Mouse (Mus musculus) embryonic facial prominence, embryonic 15.5 days (tissue): ENCODE data around the gene Prrc2a. TPM values are rescaled to one million over a fixed set of nuclear protein-coding genes. Genes with fewer than 3 reads are reported as not detected.

ENCODE experiments used
- ATAC-seq: fragments of 200-750 bp; cut with Nextera tagmentation; 2 replicates; pipeline ENCODE4 v1.8.0; 2017; ENCODE audit warnings: low read depth, moderate TSS enrichment; ENCODE audit not compliant: insufficient number of reproducible peaks, low FRiP score, low TSS enrichment
- H3K27ac ChIP-seq: fragments of 300-500 bp; sonication (generic); replicated peaks from 2 replicates; pipeline ENCODE4 v1.5.1; 2015; ENCODE audit warnings: mild to moderate bottlenecking, inconsistent platforms
- H3K27me3 ChIP-seq: fragments of 300-500 bp; sonication (generic); 2 replicates; pipeline ENCODE4 v1.6.1; 2015; ENCODE audit warnings: inconsistent platforms
- H3K36me3 ChIP-seq: fragments of 300-500 bp; sonication (generic); 2 replicates; pipeline ENCODE4 v1.6.1; 2015; ENCODE audit warnings: mild to moderate bottlenecking, inconsistent platforms
- H3K4me1 ChIP-seq: fragments of 300-500 bp; sonication (generic); 2 replicates; pipeline ENCODE4 v1.6.1; 2015; ENCODE audit warnings: inconsistent platforms
- H3K4me2 ChIP-seq: fragments of 300-500 bp; sonication (generic); replicated peaks from 2 replicates; pipeline ENCODE4 v1.6.1; 2015; ENCODE audit warnings: mild to moderate bottlenecking, inconsistent platforms
- H3K4me3 ChIP-seq: fragments of 300-500 bp; sonication (generic); replicated peaks from 2 replicates; pipeline ENCODE4 v1.5.1; 2015; ENCODE audit warnings: mild to moderate bottlenecking, inconsistent platforms
- H3K9ac ChIP-seq: fragments of 300-500 bp; sonication (generic); 2 replicates; pipeline ENCODE4 v1.6.1; 2015; ENCODE audit warnings: inconsistent platforms
- H3K9me3 ChIP-seq: fragments of 300-500 bp; sonication (generic); replicated peaks from 2 replicates; pipeline ENCODE4 v1.6.1; 2016; ENCODE audit warnings: inconsistent platforms
- WGBS: fragments of 180-500 bp; shearing (Covaris S2); methylation state at CpG from one replicate; pipeline ENCODE4 v1.1.7; 2015; 5-methylcytosine and 5-hydroxymethylcytosine counted together
- polyA plus RNA-seq: library from polyadenylated mRNA; unstranded; fragments of >200 nt; fragmentation: Nextera tagmentation; extraction: Ambion mirVana; gene quantifications from 2 replicates; pipeline ENCODE4 v1.2.1, GENCODE M21; 2015

Prrc2a gene
- polyA plus RNA-seq, 1 experiment from 2014 or later = 198 TPM

DNA sequence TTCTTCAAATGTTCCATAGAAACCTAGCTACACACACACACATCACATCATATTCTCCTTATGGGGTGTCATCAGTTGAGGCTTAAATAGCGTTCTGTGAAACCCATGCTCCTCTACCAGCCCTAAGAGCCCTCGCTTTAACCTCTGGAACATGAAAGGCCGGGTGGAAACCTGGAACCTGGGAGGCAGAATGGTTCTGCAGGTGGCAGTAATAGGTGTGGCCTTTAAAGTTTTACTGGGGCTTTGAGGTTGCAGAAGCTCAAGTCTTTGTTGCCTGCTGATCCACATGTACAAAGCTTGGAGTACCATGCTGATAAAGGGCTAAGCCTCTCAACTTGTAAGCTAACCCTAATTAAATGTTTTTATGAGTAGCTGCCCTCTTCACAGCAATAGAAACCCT is 17.3 kb downstream of the Prrc2a start:
- Histone ChIP-seq H3K27ac (0 out of 2 replicates have a peak overlapping the region, but pooled peaks have one; percentile 7), H3K4me3 (no peak overlapping the region), H3K9ac (no peak overlapping the region), H3K27me3 (no peaks in the 10 kb centered on the region), H3K4me2 (no peak overlapping the region), H3K36me3 (peaks cover 97% of the 10 kb centered on the region), H3K4me1 (0 out of 2 replicates have a peak, but pooled peaks cover 2% of the 10 kb centered on the region), H3K9me3 (no peaks in the 10 kb centered on the region)
- WGBS = 54% methylated on average over 3 of the region's 3 CpGs
- no peak for ATAC-seq

DNA sequence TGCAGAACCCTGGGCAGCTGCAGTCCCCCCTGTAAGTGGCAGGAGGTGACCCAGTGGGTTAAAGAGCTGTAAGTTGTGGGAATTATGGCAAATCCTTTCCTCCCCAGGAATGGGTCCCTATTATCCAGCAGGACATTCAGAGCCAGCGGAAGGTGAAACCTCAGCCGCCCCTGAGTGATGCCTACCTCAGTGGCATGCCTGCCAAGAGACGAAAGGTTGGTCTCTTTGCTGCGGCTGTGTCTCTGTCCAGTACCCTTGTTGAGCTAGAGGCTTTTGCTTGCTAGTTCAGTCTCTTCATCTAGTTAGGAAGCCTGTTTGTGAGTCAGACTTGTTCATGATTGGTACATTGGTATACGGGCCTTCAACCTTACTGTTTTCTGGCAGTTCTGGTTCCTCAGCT is 18.6 kb downstream of the Prrc2a start:
- Histone ChIP-seq H3K4me1 (0 out of 2 replicates have a peak, but pooled peaks cover 2% of the 10 kb centered on the region), H3K9me3 (no peaks in the 10 kb centered on the region), H3K4me2 (no peak overlapping the region), H3K36me3 (peaks cover 97% of the 10 kb centered on the region), H3K9ac (no peak overlapping the region), H3K27ac (no peak overlapping the region), H3K27me3 (no peaks in the 10 kb centered on the region), H3K4me3 (no peak overlapping the region)
- ATAC-seq = no peak
- WGBS = 88% methylated on average over 5 of the region's 5 CpGs

DNA sequence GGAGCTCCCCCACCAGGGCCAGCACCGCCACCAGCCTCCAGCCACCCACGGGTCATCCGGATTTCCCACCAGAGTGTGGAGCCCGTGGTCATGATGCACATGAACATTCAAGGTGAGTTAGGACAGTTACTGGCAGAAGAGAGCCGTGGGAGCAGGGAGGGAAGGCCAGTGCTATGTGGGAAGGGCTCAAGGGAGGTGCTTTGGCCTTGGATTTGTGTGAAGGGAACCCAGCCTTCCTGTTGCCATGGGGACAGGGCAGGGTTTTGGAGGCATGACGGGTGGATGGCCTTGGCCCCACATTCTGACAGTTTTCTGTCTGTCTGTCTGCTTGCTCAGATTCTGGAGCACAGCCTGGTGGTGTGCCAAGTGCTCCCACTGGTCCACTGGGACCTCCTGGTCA is 22.7 kb downstream of the Prrc2a start:
- Histone ChIP-seq H3K27me3 (no peaks in the 10 kb centered on the region), H3K27ac (no peak overlapping the region), H3K4me2 (no peak overlapping the region), H3K4me3 (no peak overlapping the region), H3K36me3 (peaks cover 96% of the 10 kb centered on the region), H3K9ac (no peak overlapping the region), H3K9me3 (no peaks in the 10 kb centered on the region), H3K4me1 (peaks cover 9% of the 10 kb centered on the region)
- no peak for ATAC-seq
- 89% methylated on average over 6 of the region's 6 CpGs for WGBS

DNA sequence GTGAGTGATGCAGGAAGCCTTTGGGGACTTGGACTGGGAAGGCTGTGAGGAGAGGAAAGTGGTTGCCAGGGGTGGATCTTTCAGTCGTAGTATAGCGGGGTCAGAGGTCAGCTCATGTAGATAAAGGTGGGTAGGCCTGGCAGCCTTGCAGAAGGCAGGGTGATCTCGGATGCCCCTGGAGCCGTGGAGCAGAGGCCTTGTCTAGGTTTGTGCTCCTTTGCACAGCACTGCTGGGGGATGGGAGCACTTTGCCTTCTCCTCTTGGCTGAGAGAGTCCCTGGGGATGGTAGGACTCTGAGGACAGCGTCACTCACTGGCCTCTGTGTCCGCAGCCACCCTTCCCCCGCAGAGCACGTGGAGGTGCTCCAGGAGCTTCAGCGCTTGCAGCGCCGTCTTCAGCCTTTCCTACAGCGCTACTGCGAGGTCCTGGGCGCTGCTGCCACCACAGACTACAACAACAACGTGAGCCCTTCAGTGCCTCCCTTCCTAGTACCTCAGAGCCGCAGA is 24.2 kb downstream of the Prrc2a start:
- no peaks in the 10 kb centered on the region for H3K27me3 ChIP-seq
- H3K4me1 ChIP-seq = peaks cover 18% of the 10 kb centered on the region
- no peak for ATAC-seq
- 82% methylated on average over 16 of the region's 16 CpGs for WGBS
- no peak overlapping the region for H3K27ac ChIP-seq
- H3K4me3 ChIP-seq = no peak overlapping the region
- H3K36me3 ChIP-seq = peaks cover 82% of the 10 kb centered on the region
- H3K9me3 ChIP-seq = no peaks in the 10 kb centered on the region
- no peak overlapping the region for H3K9ac ChIP-seq
- H3K4me2 ChIP-seq = no peak overlapping the region

DNA sequence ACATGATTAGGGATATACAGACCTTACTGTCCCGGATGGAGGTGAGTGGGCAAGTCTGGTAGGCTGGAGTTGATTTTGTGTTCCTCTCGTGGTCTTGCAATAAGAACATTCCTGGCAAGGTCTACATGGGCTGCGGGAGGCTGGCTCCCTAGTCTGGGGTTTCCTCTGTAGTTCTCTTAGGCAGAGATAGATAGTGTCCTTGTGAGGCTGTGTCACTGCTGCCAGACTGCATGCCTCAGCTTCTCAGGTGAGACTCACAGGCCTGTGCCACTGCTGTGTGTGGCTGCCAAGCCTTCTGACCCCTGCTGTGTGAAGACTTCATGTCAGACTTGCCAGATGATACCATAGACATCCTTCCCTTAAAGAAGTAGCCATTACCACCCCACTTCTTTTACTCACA is 25.4 kb downstream of the Prrc2a start:
- H3K4me2 ChIP-seq = no peak overlapping the region
- no peak overlapping the region for H3K4me3 ChIP-seq
- 0 out of 2 replicates have a peak overlapping the region, but pooled peaks have one; percentile 9 for H3K9ac ChIP-seq
- no peak for ATAC-seq
- peaks cover 69% of the 10 kb centered on the region for H3K36me3 ChIP-seq
- H3K27ac ChIP-seq = no peak overlapping the region
- H3K9me3 ChIP-seq = no peaks in the 10 kb centered on the region
- peaks cover 18% of the 10 kb centered on the region for H3K4me1 ChIP-seq
- no peaks in the 10 kb centered on the region for H3K27me3 ChIP-seq
- WGBS = 81% methylated on average over 3 of the region's 3 CpGs

DNA sequence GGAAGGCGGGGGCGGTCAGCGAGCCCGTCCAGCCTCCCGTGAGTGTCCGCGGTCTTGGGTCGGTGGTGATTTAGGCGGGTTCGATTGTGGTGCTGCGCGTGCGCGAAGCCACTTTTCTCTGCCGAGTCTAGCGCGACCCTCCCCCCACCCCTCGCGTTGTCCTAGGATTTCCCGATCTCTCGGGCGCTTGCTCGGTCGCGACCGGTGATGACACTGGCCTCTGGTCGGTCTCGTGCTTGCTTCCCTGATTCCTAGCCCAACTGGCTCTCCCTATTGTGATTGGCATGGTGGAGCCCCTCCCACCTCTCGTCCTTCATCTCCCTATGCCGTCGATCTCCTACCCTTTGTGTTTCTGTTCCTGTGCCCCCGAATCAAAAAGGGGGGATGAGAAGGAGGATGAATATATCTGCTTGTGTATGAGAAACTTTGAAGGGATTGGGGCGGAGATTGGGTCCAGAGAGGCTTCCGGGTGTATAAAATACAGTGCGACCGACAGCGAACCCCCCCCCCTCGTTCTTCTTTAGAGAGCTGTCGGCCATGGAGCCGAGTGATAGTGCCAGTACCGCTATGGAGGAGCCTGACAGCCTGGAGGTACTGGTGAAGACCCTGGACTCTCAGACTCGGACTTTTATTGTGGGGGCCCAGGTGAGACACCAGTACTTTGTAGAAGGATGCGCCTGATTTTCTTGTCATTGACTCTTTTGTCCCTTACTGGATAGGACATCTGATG is 28.9 kb downstream of the Prrc2a start:
- WGBS = 2% methylated on average over 43 of the region's 43 CpGs
- H3K4me2 ChIP-seq = peak overlapping the region; percentile 80
- H3K9ac ChIP-seq = peak overlapping the region; percentile 68
- peaks cover 35% of the 10 kb centered on the region for H3K36me3 ChIP-seq
- peak overlapping the region; percentile 78 for H3K4me3 ChIP-seq
- no peaks in the 10 kb centered on the region for H3K9me3 ChIP-seq
- H3K27ac ChIP-seq = peak overlapping the region; percentile 96
- peak; percentile 39 for ATAC-seq
- H3K27me3 ChIP-seq = no peaks in the 10 kb centered on the region
- H3K4me1 ChIP-seq = peaks cover 18% of the 10 kb centered on the region

DNA sequence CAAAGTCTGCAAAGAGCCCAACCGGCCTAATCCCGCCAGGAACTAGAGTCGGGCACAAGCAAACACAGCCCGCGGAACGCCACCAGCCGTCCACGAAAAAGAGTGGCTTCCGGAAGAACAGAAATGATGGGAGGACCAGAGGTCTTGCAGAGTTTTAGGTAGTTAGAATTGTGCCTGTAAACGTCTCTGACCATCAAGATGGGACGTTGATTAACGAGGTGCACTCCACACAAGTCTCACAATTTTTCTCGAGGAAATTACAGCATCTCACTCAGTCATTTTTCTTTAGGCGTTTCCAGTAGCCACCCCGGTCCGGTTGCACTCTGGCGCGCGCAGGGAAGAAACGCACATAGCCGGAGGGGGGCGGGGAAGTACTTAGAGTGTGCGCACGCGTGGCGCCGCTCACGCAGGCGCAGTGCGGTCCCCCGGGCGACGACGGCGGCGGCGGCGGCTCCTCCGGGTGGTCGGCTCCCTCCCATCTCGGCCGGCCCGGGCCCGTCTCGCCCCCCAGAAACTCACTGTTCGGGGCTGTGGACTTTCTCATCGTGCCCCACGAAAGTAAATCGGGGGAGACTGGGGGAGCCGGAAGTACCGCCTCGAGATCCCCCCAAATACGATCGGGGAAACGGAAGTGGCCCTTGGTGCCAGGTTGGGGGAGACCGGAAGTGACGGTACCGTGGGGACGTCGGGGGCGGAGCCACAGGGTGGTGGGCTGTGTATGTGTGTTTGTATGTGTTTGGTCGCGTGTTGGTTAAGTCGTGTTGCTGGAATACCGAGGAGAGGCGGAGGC is 29.7 kb downstream of the Prrc2a start, which contains the start of gene Bag6:
TSS of gene Bag6 (plus strand) at position 378 of the 790 bp plus-strand sequence.
- H3K27me3 ChIP-seq = no peaks in the 10 kb centered on the region
- peak within 1 kb of the TSS; percentile 96 for H3K27ac ChIP-seq
- H3K4me1 ChIP-seq = peaks cover 18% of the 10 kb centered on the region
- WGBS = under 1% methylated on average over 66 of the region's 66 CpGs
- peak within 1 kb of the TSS; percentile 68 for H3K9ac ChIP-seq
- no peaks in the 10 kb centered on the region for H3K9me3 ChIP-seq
- ATAC-seq = peak; percentile 95
- H3K36me3 ChIP-seq = peaks cover 34% of the 10 kb centered on the region
- H3K4me3 ChIP-seq = peak within 1 kb of the TSS; percentile 78
- H3K4me2 ChIP-seq = peak within 1 kb of the TSS; percentile 80

DNA sequence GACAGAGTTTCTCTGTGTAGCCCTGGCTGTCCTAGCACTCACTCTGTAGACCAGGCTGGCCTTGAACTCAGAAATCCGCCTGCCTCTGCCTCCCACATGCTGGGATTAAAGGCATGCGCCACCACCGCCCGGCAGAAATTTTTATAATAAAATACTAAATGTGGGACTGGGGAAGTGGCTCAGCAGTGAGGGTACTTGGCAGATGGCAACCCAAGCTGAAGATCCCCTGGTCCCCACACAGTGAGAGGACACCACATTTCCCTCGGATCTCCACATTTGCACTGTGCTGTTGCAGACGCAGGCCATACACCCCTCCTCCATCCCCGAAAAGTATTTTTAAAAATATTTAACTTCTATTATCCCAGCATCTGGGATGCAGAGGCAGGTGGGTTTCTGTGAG is 31.2 kb downstream of the Prrc2a start:
- Histone ChIP-seq H3K36me3 (peaks cover 23% of the 10 kb centered on the region), H3K27me3 (no peaks in the 10 kb centered on the region), H3K9ac (no peak overlapping the region), H3K4me2 (no peak overlapping the region), H3K9me3 (no peaks in the 10 kb centered on the region), H3K27ac (no peak overlapping the region), H3K4me1 (peaks cover 20% of the 10 kb centered on the region), H3K4me3 (no peak overlapping the region)
- no peak for ATAC-seq
- 92% methylated on average over 7 of the region's 7 CpGs for WGBS

DNA sequence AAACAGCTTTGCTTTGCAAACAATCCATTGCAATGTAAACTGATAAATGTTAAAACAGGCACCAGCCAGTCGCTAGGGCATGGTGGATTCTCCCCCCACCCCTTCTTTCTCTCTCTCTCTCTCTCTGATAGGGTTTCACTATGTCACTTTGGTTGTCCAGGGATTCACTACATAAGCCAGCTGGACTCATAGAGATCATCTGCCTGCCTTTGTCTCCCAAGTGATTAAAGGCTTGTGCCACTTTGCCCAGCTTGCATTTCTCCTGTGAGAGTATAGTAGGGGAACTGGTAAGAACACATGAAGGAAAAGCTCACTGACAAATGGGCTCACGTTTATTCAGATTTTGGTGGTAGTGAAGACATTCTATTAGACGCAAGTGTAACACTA is 32.5 kb downstream of the Prrc2a start:
- Histone ChIP-seq H3K4me1 (peaks cover 24% of the 10 kb centered on the region), H3K4me3 (no peak overlapping the region), H3K36me3 (peaks cover 12% of the 10 kb centered on the region), H3K9me3 (no peaks in the 10 kb centered on the region), H3K27me3 (no peaks in the 10 kb centered on the region), H3K4me2 (no peak overlapping the region), H3K9ac (no peak overlapping the region), H3K27ac (no peak overlapping the region)
- no peak for ATAC-seq
- WGBS = 76% methylated on average over 3 of the region's 3 CpGs

DNA sequence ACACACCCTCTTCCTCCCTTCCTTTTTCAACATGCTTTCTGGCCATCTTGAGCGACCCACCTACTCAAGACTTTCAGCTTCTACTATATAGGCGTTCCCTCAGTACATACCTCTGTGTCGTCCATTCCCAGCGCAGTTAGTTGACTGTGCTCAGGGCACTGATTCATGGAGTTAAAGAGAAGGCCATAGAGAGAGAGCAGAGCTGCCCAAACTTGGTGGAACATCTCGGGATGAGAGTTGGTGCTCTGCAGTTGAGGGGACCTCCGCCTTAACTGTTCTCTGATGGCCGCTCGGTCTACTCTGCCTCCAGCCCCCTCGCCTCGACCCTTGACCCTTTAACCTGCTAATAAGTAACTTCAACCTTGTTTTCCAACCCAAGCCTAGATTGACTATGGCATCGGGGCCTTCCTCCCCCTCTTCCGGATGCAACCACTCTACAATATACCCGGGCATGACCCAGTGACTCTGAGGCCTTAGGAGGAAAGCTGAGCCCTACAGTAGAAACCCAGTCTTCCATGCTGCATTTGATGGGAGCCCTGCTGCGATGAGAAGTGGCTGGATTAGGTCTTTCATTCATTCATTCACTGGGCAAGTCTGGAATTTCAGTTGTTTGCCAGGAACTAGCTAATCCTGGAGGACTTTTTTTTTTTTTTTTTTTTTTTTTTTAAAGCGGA is 33.1 kb downstream of the Prrc2a start, which contains the start of gene Apom:
TSS of gene Apom (minus strand) at position 551 of the 674 bp plus-strand sequence.
- no peak within 1 kb of the TSS for H3K4me3 ChIP-seq
- WGBS = 80% methylated on average over 15 of the region's 15 CpGs
- peaks cover 12% of the 10 kb centered on the region for H3K36me3 ChIP-seq
- no peak for ATAC-seq
- H3K9me3 ChIP-seq = no peaks in the 10 kb centered on the region
- H3K9ac ChIP-seq = no peak within 1 kb of the TSS
- H3K27ac ChIP-seq = no peak within 1 kb of the TSS
- H3K27me3 ChIP-seq = no peaks in the 10 kb centered on the region
- H3K4me1 ChIP-seq = peaks cover 24% of the 10 kb centered on the region
- no peak within 1 kb of the TSS for H3K4me2 ChIP-seq

DNA sequence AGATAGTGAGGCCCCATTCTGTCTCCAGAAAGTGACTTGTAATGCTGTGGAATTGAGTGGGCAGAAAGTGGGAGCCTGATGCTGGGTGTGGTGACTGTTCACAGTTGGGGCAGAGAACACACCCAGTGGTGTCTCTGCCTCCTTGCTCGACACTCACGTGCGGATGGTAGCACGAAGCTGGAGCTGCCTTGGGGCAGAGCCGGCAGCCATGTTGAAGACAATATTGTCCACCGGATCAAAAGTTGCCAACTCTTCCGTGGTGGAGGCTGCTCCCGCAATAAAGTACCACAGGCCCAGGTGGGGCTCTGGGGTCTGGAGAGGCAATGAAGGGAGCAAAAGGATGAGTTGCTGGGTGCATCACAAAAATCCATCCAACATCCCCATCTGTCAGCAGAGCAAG is 33.7 kb downstream of the Prrc2a start:
- Histone ChIP-seq H3K9ac (no peak overlapping the region), H3K36me3 (peaks cover 12% of the 10 kb centered on the region), H3K4me2 (no peak overlapping the region), H3K9me3 (no peaks in the 10 kb centered on the region), H3K4me1 (peaks cover 21% of the 10 kb centered on the region), H3K4me3 (no peak overlapping the region), H3K27ac (no peak overlapping the region), H3K27me3 (no peaks in the 10 kb centered on the region)
- 84% methylated on average over 8 of the region's 8 CpGs for WGBS
- ATAC-seq = no peak
